Mouse (Mus musculus) testis, adult 2 months (tissue): ENCODE measurements around the gene Zkscan5.

Source experiments
- CTCF ChIP-seq: fragments of 200-500 bp; IDR thresholded peaks from 2 replicates; pipeline ENCODE4 v1.5.1; 2012; ENCODE audit warnings: low read depth, mild to moderate bottlenecking, inconsistent platforms, low read length, moderate library complexity; ENCODE audit not compliant: control insufficient read depth, insufficient read depth, insufficient replicate concordance
- POLR2A ChIP-seq: fragments of 200-500 bp; IDR thresholded peaks from 2 replicates; pipeline ENCODE4 v1.6.1; 2012; ENCODE audit warnings: low read depth, mild to moderate bottlenecking, inconsistent platforms, low read length, moderate library complexity; ENCODE audit not compliant: control insufficient read depth

DNA sequence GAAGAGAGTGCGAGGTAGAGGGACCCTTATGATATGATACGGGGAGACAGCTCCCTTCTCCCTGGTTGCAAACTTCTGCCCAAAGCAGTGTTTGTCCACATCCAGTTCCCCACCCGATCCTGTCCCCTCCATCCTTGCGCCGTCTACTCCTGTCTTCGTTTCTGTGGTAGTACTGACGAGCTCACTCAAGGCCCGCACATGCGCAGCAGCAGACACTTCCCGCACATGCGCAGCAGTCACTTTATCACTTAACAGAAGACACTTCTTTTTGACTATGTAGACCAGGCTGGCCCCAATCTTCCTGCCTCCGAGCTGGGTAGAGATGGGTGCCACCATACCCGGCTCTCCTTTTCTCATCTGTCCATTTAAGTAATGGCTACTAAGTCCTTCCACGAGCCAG, 43.0 kb upstream of the Zkscan5 start:
- TF ChIP-seq POLR2A (no peak), CTCF (no peak)
